Mouse (Mus musculus) liver, embryonic 16.5 days (tissue): ENCODE data around the gene Csmd2. TPM values are rescaled to one million over a fixed set of nuclear protein-coding genes. Genes with fewer than 3 reads are reported as not detected.

Experiments
- ATAC-seq: fragments of 200-750 bp; cut with Nextera tagmentation; 2 replicates; pipeline ENCODE4 v1.8.0; 2017; ENCODE audit warnings: low read depth, mild to moderate bottlenecking, moderate number of reproducible peaks, moderate library complexity
- H3K27ac ChIP-seq: fragments of 300-500 bp; sonication (generic); 2 replicates; pipeline ENCODE4 v1.5.1; 2014; ENCODE audit warnings: mild to moderate bottlenecking, low read length
- H3K27me3 ChIP-seq: fragments of 300-500 bp; sonication (generic); 2 replicates; pipeline ENCODE4 v1.6.1; 2014; ENCODE audit warnings: low read depth, low read length, mixed read lengths; ENCODE audit not compliant: control insufficient read depth, insufficient read depth
- H3K36me3 ChIP-seq: fragments of 300-500 bp; sonication (generic); 2 replicates; pipeline ENCODE4 v1.6.1; 2014; ENCODE audit warnings: mild to moderate bottlenecking; ENCODE audit not compliant: control insufficient read depth, insufficient read depth
- H3K4me1 ChIP-seq: fragments of 300-500 bp; sonication (generic); 2 replicates; pipeline ENCODE4 v1.6.1; 2014; ENCODE audit warnings: low read depth, low read length, mixed read lengths; ENCODE audit not compliant: control insufficient read depth
- H3K4me2 ChIP-seq: fragments of 300-500 bp; sonication (generic); 2 replicates; pipeline ENCODE4 v1.6.1; 2014; ENCODE audit warnings: low read depth, low read length, mixed read lengths
- H3K4me3 ChIP-seq: fragments of 300-500 bp; sonication (generic); 2 replicates; pipeline ENCODE4 v1.5.1; 2014; ENCODE audit warnings: low read depth, mild to moderate bottlenecking, low read length
- H3K9ac ChIP-seq: fragments of 300-500 bp; sonication (generic); 2 replicates; pipeline ENCODE4 v1.6.1; 2014; ENCODE audit warnings: low read depth, low read length
- H3K9me3 ChIP-seq: fragments of 300-500 bp; sonication (generic); replicated peaks from 2 replicates; pipeline ENCODE4 v1.6.1; 2016; ENCODE audit warnings: low read length; ENCODE audit not compliant: control insufficient read depth
- WGBS: fragments of 180-500 bp; shearing (Covaris S2); extraction: QIAGEN DNeasy Blood & Tissue Kit; methylation state at CpG from one replicate; pipeline ENCODE4 v1.1.7; 2014; ENCODE audit not compliant: insufficient replicate concordance; 5-methylcytosine and 5-hydroxymethylcytosine counted together
- polyA plus RNA-seq: library from polyadenylated mRNA; unstranded; fragments of >200 nt; fragmentation: Nextera tagmentation; extraction: Ambion mirVana; gene quantifications from 2 replicates; pipeline ENCODE4 v1.2.1, GENCODE M21; 2015

The Csmd2 gene
- polyA plus RNA-seq, 1 experiment from 2014 or later = not detected

DNA sequence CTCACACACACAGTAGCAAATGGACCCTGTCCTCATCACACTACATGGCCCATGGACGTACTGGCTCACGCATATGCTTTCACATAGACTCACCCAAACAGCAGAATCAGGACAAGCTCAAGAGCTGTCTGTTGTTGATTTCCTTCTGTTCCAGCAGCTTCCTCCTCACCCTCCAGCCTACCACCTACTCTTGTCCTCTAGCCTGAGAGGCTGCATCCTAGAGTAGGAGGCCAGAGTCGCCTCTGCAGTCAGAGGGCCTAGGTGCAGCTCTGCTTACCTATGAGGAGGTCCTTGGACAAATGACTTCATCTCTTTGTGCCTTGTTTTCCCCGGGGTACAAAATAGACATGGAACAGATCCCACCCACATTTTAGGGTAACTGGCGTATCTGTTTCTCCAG is 403.8 kb downstream of the Csmd2 start:
- Histone ChIP-seq H3K27me3 (no peaks in the 10 kb centered on the region), H3K4me1 (no peaks in the 10 kb centered on the region), H3K9me3 (no peaks in the 10 kb centered on the region), H3K9ac (no peak overlapping the region), H3K4me3 (no peak overlapping the region), H3K27ac (no peak overlapping the region), H3K36me3 (no peaks in the 10 kb centered on the region), H3K4me2 (no peak overlapping the region)
- no peak for ATAC-seq
- 64% methylated on average over 5 of the region's 5 CpGs for WGBS

DNA sequence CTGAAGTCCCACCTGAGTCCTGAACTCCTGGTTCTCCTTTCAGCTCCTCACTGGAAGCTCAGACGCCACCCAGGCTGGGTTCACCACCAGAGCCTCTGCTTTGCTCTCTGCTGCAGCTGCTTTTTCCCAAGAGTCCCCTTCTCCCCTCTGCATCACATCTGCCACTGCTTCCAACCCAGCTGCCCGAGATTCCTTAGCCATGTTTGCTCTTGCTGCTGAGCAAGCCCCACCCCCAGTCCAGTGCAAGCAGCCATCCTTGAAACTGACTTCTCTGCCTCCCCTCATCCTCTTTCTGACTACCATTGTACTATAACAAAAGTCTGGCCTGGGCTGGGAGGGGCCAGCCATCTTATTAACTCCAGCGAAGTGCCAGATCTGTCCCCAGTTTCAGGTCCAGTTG is 404.6 kb downstream of the Csmd2 start:
- WGBS = 52% methylated on average over 3 of the region's 3 CpGs
- Histone ChIP-seq H3K27ac (no peak overlapping the region), H3K9ac (no peak overlapping the region), H3K4me3 (no peak overlapping the region), H3K4me2 (no peak overlapping the region), H3K27me3 (no peaks in the 10 kb centered on the region), H3K4me1 (no peaks in the 10 kb centered on the region), H3K9me3 (no peaks in the 10 kb centered on the region), H3K36me3 (no peaks in the 10 kb centered on the region)
- ATAC-seq = no peak

DNA sequence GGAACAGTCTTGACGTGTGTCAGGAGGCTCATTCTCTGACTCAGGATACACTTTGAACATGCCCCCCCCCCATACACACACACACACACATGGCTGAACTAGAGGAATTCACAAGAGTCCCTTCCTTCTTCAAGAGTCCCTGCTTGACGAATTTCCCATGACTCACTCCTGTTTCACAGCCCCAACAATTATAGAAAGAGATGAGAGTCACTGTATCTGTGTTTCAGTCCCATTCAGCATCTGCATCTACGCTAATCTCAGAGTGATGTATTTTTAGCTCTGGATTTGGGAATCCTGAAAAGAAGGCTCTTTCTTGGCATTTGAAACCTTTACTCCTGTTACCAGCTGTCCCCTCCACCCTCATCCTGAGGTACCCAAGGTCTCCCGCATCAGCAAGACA is 406.2 kb downstream of the Csmd2 start:
- no peak overlapping the region for H3K27ac ChIP-seq
- H3K36me3 ChIP-seq = no peaks in the 10 kb centered on the region
- no peak overlapping the region for H3K4me3 ChIP-seq
- H3K4me2 ChIP-seq = no peak overlapping the region
- H3K9ac ChIP-seq = no peak overlapping the region
- H3K4me1 ChIP-seq = no peaks in the 10 kb centered on the region
- no peaks in the 10 kb centered on the region for H3K27me3 ChIP-seq
- no peak for ATAC-seq
- 65% methylated on average over 4 of the region's 4 CpGs for WGBS
- H3K9me3 ChIP-seq = no peaks in the 10 kb centered on the region

DNA sequence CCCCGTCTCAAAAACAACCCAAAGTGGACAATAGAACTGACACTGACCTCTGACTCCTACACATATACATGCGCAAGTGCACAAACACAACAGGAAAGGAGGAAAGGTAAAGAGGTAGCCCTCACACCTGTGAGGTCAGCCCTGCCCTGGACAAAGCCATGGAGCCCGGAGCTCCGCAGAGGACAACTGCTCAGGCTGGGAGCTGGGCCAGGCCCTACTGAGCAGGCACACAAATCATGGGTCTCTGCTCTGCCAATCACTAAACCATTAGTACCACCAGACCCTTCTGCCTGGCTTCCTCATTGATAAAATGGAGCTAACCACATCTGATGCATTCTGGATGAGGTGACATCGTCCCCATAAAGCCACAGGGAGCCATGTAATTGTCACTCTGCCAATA is 409.0 kb downstream of the Csmd2 start:
- Histone ChIP-seq H3K4me2 (no peak overlapping the region), H3K36me3 (no peaks in the 10 kb centered on the region), H3K4me1 (no peaks in the 10 kb centered on the region), H3K4me3 (no peak overlapping the region), H3K27me3 (no peaks in the 10 kb centered on the region), H3K9ac (no peak overlapping the region), H3K27ac (no peak overlapping the region), H3K9me3 (no peaks in the 10 kb centered on the region)
- no peak for ATAC-seq
- 62% methylated on average over 5 of the region's 5 CpGs for WGBS

DNA sequence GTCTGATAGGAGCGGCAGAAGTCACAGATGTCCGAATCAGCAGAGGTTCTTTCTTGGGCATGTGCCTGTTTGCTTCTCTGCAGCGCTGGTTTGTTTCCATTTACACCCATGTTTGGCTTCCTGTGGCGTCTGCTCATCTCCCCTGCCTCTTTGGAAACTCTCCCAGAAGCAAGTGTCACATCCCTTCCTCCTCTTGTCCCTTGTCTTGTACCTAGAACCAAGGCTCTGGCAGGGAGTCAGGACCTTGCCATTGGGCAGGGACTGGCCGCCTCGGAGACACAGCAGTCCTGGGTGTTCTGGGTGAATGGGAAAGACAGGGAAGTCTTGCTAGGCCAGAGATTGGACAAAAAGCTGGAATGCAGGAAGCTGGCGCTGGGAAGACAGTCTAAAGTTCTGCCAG is 410.1 kb downstream of the Csmd2 start:
- no peak overlapping the region for H3K4me2 ChIP-seq
- 57% methylated on average over 7 of the region's 7 CpGs for WGBS
- H3K4me3 ChIP-seq = no peak overlapping the region
- H3K9ac ChIP-seq = no peak overlapping the region
- ATAC-seq = no peak
- no peaks in the 10 kb centered on the region for H3K4me1 ChIP-seq
- no peak overlapping the region for H3K27ac ChIP-seq
- no peaks in the 10 kb centered on the region for H3K36me3 ChIP-seq
- H3K9me3 ChIP-seq = no peaks in the 10 kb centered on the region
- H3K27me3 ChIP-seq = no peaks in the 10 kb centered on the region

DNA sequence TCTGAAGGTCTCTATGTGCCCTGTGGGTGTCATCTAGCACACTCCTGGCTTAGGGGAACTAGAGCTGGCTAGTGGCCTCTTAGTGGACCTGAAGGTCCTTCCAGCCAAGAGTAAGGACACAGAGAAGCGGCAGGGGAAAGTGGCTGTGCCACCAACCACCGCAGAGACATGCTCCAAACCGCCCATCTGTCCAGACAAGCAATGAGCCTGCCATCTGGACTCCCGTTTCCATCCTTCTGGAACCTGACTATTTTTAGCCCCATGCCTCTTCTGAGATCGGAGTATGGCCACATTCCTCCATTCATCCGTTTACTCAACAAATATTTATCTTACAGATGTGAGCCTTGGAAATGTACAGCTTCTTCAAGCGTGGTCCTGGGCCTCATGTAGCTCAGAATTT is 411.3 kb downstream of the Csmd2 start:
- Histone ChIP-seq H3K9me3 (no peaks in the 10 kb centered on the region), H3K9ac (no peak overlapping the region), H3K36me3 (no peaks in the 10 kb centered on the region), H3K4me3 (no peak overlapping the region), H3K4me2 (no peak overlapping the region), H3K4me1 (no peaks in the 10 kb centered on the region), H3K27ac (no peak overlapping the region), H3K27me3 (no peaks in the 10 kb centered on the region)
- 50% methylated on average over 7 of the region's 7 CpGs for WGBS
- no peak for ATAC-seq

DNA sequence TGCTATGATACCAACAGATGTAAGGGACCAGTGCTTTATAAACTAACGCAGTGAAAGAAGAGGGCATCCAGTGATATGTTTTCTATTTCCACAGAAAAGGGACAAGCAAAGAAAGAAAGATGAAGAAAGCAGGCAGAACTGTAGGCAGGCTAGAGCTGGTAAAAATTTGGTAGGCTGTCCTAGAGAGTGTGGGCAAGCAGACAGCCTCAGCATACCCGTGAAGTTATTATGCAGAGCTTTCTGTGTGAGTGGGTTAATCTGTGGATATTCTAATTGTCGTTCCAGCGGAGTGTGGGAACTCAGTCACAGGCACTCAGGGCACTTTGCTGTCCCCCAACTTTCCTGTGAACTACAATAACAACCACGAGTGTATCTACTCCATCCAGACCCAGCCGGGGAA is 412.4 kb downstream of the Csmd2 start:
- ATAC-seq = no peak
- Histone ChIP-seq H3K36me3 (no peaks in the 10 kb centered on the region), H3K27me3 (no peaks in the 10 kb centered on the region), H3K9ac (no peak overlapping the region), H3K9me3 (no peaks in the 10 kb centered on the region), H3K4me2 (no peak overlapping the region), H3K4me1 (no peaks in the 10 kb centered on the region), H3K27ac (no peak overlapping the region), H3K4me3 (no peak overlapping the region)
- 68% methylated on average over 6 of the region's 6 CpGs for WGBS

DNA sequence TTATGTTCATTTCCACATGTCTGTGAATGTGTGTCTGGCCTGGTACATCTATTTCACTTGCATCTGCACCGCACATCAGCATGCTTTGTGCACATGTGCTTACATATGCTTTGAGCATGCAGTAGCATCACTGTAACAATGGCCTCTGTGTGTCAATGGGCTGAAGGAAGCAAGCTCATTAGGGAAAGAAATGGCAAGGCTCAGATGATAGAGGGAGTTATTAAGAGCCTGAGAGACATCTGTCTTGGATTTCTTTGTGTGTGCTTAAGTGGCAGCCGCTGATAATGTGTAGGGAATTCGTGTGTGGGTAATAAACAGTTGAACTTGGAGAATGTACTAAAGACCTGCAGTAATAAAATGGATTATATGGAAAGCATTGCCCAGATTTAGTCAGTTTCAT is 413.9 kb downstream of the Csmd2 start:
- Histone ChIP-seq H3K4me3 (no peak overlapping the region), H3K9me3 (no peaks in the 10 kb centered on the region), H3K4me2 (no peak overlapping the region), H3K9ac (no peak overlapping the region), H3K27me3 (no peaks in the 10 kb centered on the region), H3K27ac (no peak overlapping the region), H3K4me1 (no peaks in the 10 kb centered on the region), H3K36me3 (no peaks in the 10 kb centered on the region)
- 60% methylated on average over 3 of the region's 3 CpGs for WGBS
- ATAC-seq = no peak

DNA sequence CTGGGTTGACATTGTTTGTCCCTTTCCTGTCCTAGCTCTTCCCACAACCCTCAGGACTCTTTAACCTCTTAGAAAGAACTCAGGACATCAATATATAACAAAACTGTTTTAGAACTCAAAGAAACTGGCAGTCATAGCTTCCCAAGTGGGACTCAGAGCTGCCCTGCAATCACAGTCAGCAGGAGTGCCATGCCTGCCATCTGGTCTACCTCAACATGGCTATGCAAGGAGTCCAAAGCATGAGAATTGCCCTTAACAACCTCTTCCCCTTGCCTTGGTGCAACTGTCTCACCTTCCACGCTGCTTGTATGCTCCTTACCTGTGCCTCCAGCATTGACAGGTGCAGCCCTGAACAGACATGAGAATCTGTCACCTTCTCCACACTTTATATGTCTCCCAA is 415.0 kb downstream of the Csmd2 start:
- H3K9me3 ChIP-seq = no peaks in the 10 kb centered on the region
- H3K4me3 ChIP-seq = no peak overlapping the region
- WGBS = 38% methylated on average over 1 of the region's 1 CpGs
- H3K4me2 ChIP-seq = no peak overlapping the region
- H3K4me1 ChIP-seq = no peaks in the 10 kb centered on the region
- H3K27me3 ChIP-seq = no peaks in the 10 kb centered on the region
- H3K27ac ChIP-seq = no peak overlapping the region
- no peaks in the 10 kb centered on the region for H3K36me3 ChIP-seq
- no peak overlapping the region for H3K9ac ChIP-seq
- ATAC-seq = no peak

DNA sequence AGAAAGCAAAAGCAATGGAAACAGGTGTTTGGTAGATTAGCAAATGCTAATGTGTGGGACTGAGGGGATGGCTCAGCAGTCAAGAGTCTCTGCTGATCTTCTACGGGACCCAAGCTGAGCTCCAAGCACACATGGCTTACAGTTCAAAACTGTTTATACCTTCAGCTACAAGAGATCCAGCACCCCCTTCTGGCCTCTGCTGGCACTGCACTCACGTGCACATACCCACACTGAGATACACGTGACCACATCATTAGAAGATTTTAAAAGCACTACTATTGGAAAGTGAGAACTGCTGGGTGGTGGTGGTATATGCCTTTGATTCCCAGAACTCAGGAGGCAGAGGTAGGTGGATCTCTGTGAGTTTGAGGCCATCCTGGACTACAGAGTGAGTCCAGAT is 417.9 kb downstream of the Csmd2 start:
- Histone ChIP-seq H3K4me1 (no peaks in the 10 kb centered on the region), H3K36me3 (no peaks in the 10 kb centered on the region), H3K9me3 (no peaks in the 10 kb centered on the region), H3K4me2 (no peak overlapping the region), H3K4me3 (no peak overlapping the region), H3K27me3 (no peaks in the 10 kb centered on the region), H3K9ac (no peak overlapping the region), H3K27ac (no peak overlapping the region)
- no peak for ATAC-seq
- WGBS = 63% methylated on average over 3 of the region's 3 CpGs
